Mouse (Mus musculus) heart, postnatal 0 days (tissue): Measurements from ENCODE around the gene Rabgap1l. TPM values are rescaled to one million over a fixed set of nuclear protein-coding genes. Genes with fewer than 3 reads are reported as not detected.

Experiments used
- ATAC-seq: fragments of 200-750 bp; cut with Nextera tagmentation; 2 replicates; pipeline ENCODE4 v1.8.0; 2017; ENCODE audit warnings: low read depth, moderate number of reproducible peaks, moderate library complexity; ENCODE audit not compliant: insufficient read depth
- DNase-seq: peaks from one replicate; pipeline ENCODE4 v3.0.0-alpha.2; 2016; ENCODE audit warnings: low spot score
- H3K27ac ChIP-seq: fragments of 300-500 bp; sonication (generic); 2 replicates; pipeline ENCODE4 v1.5.1; 2014; ENCODE audit warnings: low read depth, mild to moderate bottlenecking
- H3K27me3 ChIP-seq: fragments of 300-500 bp; sonication (generic); 2 replicates; pipeline ENCODE4 v1.6.1; 2014; ENCODE audit warnings: low read length, mixed read lengths; ENCODE audit not compliant: control insufficient read depth, insufficient read depth
- H3K36me3 ChIP-seq: fragments of 300-500 bp; sonication (generic); replicated peaks from 2 replicates; pipeline ENCODE4 v1.6.1; 2014; ENCODE audit warnings: low read length, mixed read lengths; ENCODE audit not compliant: control insufficient read depth, insufficient read depth
- H3K4me1 ChIP-seq: fragments of 300-500 bp; sonication (generic); 2 replicates; pipeline ENCODE4 v1.6.1; 2014; ENCODE audit warnings: antibody characterized with exemption; ENCODE audit not compliant: control insufficient read depth, insufficient read depth
- H3K4me2 ChIP-seq: fragments of 300-500 bp; sonication (generic); 2 replicates; pipeline ENCODE4 v1.6.1; 2014; ENCODE audit warnings: low read depth, mild to moderate bottlenecking, low read length, moderate library complexity
- H3K4me3 ChIP-seq: fragments of 300-500 bp; sonication (generic); 2 replicates; pipeline ENCODE4 v1.5.1; 2014; ENCODE audit warnings: low read depth, low read length
- H3K9ac ChIP-seq: fragments of 300-500 bp; sonication (generic); replicated peaks from 2 replicates; pipeline ENCODE4 v1.6.1; 2014; ENCODE audit warnings: low read depth, low read length, mixed read lengths
- H3K9me3 ChIP-seq: fragments of 300-500 bp; sonication (generic); replicated peaks from 2 replicates; pipeline ENCODE4 v1.6.1; 2016; ENCODE audit warnings: low read length; ENCODE audit not compliant: control insufficient read depth
- CTCF ChIP-seq: IDR thresholded peaks from 2 replicates; pipeline ENCODE4 v1.5.1; 2016; ENCODE audit warnings: antibody characterized with exemption, control low read depth, low read depth
- EP300 ChIP-seq: IDR thresholded peaks from 2 replicates; pipeline ENCODE4 v1.6.1; 2016; ENCODE audit warnings: antibody characterized with exemption, low read depth
- WGBS: fragments of 180-500 bp; shearing (Covaris S2); extraction: QIAGEN DNeasy Blood & Tissue Kit; methylation state at CpG from one replicate; pipeline ENCODE4 v1.1.7; 2014; 5-methylcytosine and 5-hydroxymethylcytosine counted together
- polyA plus RNA-seq: library from polyadenylated mRNA; unstranded; fragments of >200 nt; fragmentation: Nextera tagmentation; extraction: Ambion mirVana; gene quantifications from 2 replicates; pipeline ENCODE4 v1.2.1, GENCODE M21; 2015
- total RNA-seq: library from RNA; depleted of rRNA; stranded (reverse); fragments of >200 nt; gene quantifications from 2 replicates; pipeline ENCODE4 v1.2.3, GENCODE M21; 2014; ENCODE audit warnings: low replicate concordance

The Rabgap1l gene
- total and polyA plus RNA-seq, 2 experiments from 2014 or later, result 71.4 to 123 TPM

DNA sequence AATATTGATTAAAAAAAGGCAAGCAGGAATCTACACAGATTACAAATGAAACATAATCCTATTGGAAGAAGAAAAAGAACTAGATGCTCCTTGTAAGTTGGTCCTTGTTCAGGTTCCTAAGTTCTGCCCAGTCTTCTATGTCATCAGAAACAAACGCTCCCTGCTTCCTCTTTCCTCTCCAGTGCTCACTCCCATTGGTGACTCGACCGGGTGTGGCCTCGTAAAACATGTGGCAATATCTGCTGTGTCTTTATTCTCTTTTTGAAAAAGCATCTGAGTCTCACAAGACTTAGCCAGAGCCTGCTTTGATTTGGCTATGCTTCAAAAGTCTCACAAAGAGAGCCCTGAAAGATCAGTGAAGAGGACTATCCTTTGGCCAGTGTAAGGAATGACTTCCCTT lies 512.4 kb downstream of the Rabgap1l start:
- Histone ChIP-seq H3K36me3 (no peaks in the 10 kb centered on the region), H3K27ac (no peak overlapping the region), H3K27me3 (no peaks in the 10 kb centered on the region), H3K4me3 (no peak overlapping the region), H3K9ac (no peak overlapping the region), H3K4me1 (no peaks in the 10 kb centered on the region), H3K4me2 (no peak overlapping the region), H3K9me3 (no peaks in the 10 kb centered on the region)
- ATAC-seq (no peak), DNase-seq (no peak)
- 64% methylated on average over 4 of the region's 4 CpGs for WGBS
- TF ChIP-seq CTCF (no peak), EP300 (no peak)

DNA sequence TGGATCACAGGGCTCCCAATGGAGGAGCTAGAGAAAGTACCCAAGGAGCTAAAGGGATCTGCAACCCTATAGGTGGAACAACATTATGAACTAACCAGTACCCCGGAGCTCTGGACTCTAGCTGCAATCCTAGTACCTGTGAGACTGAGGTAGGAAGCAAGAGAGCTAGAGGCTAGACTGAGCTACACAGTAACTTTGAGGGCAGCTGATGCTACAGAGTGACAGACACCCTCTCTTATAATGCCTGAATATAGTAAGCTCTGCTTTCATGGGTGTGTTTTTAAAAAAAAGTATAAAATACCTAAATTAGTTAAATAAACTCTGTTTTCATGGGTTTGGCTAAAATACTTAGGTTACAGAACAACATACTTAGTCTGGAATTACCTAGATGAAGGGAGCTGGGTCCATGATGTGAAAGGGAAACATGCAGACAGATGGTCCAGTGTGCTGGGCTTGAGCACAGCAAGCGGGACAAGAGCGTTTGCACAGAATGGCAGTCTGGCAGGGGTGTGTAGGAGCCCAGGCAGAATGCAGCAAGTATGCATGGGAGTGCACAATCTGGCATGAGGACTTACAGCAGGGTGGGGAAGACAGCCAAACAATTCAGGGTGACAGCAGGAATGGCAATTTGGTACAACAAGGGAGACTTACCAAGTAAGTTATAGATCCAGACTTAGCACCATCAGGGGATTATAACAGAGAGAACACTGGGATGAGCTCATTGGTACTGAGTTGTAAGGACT lies 514.9 kb downstream of the Rabgap1l start:
- H3K9me3 ChIP-seq, result no peaks in the 10 kb centered on the region
- TF ChIP-seq EP300 (no peak), CTCF (no peak)
- no peak overlapping the region for H3K4me2 ChIP-seq
- H3K36me3 ChIP-seq, result no peaks in the 10 kb centered on the region
- no peak overlapping the region for H3K9ac ChIP-seq
- H3K27me3 ChIP-seq, result no peaks in the 10 kb centered on the region
- 94% methylated on average over 3 of the region's 3 CpGs for WGBS
- H3K4me3 ChIP-seq, result no peak overlapping the region
- DNase-seq (no peak), ATAC-seq (no peak)
- H3K27ac ChIP-seq, result no peak overlapping the region
- H3K4me1 ChIP-seq, result no peaks in the 10 kb centered on the region

DNA sequence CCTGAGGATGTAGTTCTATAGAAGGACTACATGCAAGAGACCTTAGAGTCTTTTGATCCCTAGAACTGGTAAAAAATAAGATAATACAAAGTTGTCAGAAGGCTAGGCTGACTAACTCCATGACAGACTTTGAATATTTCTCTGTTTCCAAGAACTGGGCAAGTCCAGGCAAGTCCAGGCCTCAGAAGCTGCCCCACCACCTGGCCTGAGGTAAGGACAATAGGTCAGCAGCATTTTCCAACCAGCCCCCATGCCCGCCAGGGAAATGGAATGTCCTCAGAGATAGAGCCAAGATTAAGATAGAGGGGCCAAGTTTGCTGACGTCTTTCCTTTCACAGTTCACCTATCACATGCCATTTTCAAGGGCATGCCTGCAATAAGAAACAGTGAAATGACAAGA lies 517.8 kb downstream of the Rabgap1l start:
- Histone ChIP-seq H3K9ac (no peak overlapping the region), H3K4me3 (no peak overlapping the region), H3K4me2 (no peak overlapping the region), H3K27ac (no peak overlapping the region), H3K4me1 (no peaks in the 10 kb centered on the region), H3K27me3 (no peaks in the 10 kb centered on the region), H3K36me3 (no peaks in the 10 kb centered on the region), H3K9me3 (no peaks in the 10 kb centered on the region)
- WGBS, result 36% methylated on average over 2 of the region's 2 CpGs
- DNase-seq, result no peak
- no peak for ATAC-seq
- no peak for TF ChIP-seq CTCF
- TF ChIP-seq EP300, result no peak

DNA sequence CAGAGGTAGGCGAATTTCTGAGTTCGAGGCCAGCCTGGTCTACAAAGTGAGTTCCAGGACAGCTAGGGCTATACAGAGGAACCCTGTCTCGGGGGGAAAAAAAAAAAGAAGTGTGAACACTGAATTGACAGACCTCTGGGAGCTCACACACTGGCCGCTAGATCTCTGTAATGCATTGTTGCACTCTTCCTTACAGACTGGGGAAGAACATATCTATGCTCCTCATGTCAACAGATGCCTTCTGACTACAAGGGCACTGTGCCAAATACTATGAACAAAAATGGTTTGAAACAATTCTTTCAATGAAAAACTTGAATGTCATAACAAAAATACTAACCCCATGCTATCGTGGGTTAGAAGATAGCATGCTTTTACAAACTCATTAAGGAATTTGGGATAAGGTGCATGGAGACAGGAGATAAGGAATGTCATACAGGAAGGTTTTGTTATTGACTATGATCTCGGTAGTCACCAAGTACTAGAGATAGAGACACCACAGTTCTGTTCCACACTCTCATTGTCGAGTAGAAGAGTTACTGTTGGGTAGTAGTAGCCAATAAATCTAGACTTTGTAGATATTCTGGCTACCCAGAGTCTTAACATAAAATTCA lies 519.8 kb downstream of the Rabgap1l start:
- Histone ChIP-seq H3K36me3 (no peaks in the 10 kb centered on the region), H3K27ac (no peak overlapping the region), H3K4me2 (no peak overlapping the region), H3K27me3 (no peaks in the 10 kb centered on the region), H3K9ac (no peak overlapping the region), H3K4me3 (no peak overlapping the region), H3K9me3 (no peaks in the 10 kb centered on the region), H3K4me1 (no peaks in the 10 kb centered on the region)
- ATAC-seq (no peak), DNase-seq (no peak)
- TF ChIP-seq CTCF (no peak), EP300 (no peak)
- 49% methylated on average over 7 of the region's 7 CpGs for WGBS

DNA sequence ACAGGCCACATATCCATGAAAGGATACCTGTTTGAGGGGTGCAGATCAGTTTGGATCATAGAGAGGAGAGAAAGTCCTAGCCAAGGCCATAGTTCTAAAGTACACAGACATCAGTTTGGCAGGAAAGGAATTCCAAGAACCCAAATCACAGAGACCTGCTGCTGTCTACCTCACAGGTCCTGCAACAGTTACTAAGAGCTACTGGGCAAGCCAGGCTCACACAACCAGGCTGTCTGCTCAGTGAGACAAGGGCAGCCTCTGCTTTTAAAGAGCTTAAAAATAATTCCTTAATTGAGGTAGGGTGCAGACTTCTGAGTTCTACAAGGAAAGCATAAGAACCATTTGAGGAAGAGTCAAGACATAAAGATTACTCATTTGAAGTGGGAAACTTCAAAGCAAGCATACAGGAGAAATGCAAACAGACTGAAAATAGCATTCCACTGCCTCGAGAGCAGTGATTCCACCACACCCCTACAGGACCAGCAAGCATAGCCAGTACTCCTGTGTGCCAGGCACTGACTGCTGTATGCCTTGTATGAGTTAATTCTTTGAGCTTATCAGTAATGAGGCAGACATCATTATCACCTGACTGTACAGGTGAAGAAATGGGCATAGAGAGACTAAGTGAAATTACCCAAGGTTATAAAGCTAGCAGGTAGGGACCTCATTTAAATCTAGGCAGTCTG lies 521.6 kb downstream of the Rabgap1l start:
- H3K4me2 ChIP-seq, result no peak overlapping the region
- no peak overlapping the region for H3K9ac ChIP-seq
- DNase-seq (no peak), ATAC-seq (no peak)
- no peaks in the 10 kb centered on the region for H3K4me1 ChIP-seq
- 35% methylated on average over 1 of the region's 1 CpGs for WGBS
- H3K27me3 ChIP-seq, result no peaks in the 10 kb centered on the region
- no peaks in the 10 kb centered on the region for H3K36me3 ChIP-seq
- no peak overlapping the region for H3K27ac ChIP-seq
- no peak overlapping the region for H3K4me3 ChIP-seq
- no peaks in the 10 kb centered on the region for H3K9me3 ChIP-seq
- TF ChIP-seq CTCF, result no peak
